Mouse (Mus musculus): ENCODE data around the gene Thra. TPM values are rescaled to one million over a fixed set of nuclear protein-coding genes. Genes with fewer than 3 reads are reported as not detected.

Thra gene
- polyA plus RNA-seq, 1 experiment, result 23.5 TPM

- peak overlapping the region; percentile 85 for H3K4me3 ChIP-seq (ENCODE audit: insufficient read depth, low read length)
- H3K27ac ChIP-seq (ENCODE audit: insufficient read depth, low read depth, low read length), result peak overlapping the region; percentile 25; the same call in 1 of the 2 replicates
- TF ChIP-seq CTCF (IDR thresholded peaks at IDR 0.05; ENCODE audit: low read depth, low read length), result no peak
- no peak for TF ChIP-seq POLR2A (IDR thresholded peaks at IDR 0.05; ENCODE audit: borderline replicate concordance, low read depth, low read length)
- H3K4me1 ChIP-seq (ENCODE audit: control insufficient read depth, insufficient read depth, low read length), result peaks cover 28% of the 10 kb centered on the region
Observed at GRCm38 (mm10) chr11:98742397-98743291, 2.2 kb downstream of the Thra start.

GRCm38 (mm10) chr11:98743655-98744345, 3.4 kb downstream of the Thra start:
- Histone ChIP-seq H3K4me3 (ENCODE audit: insufficient read depth, low read length) (no peak overlapping the region), H3K4me1 (ENCODE audit: control insufficient read depth, insufficient read depth, low read length) (peaks cover 39% of the 10 kb centered on the region), H3K27ac (ENCODE audit: insufficient read depth, low read depth, low read length) (no peak overlapping the region)
- TF ChIP-seq POLR2A (IDR thresholded peaks at IDR 0.05; ENCODE audit: borderline replicate concordance, low read depth, low read length), result no peak

DNA sequence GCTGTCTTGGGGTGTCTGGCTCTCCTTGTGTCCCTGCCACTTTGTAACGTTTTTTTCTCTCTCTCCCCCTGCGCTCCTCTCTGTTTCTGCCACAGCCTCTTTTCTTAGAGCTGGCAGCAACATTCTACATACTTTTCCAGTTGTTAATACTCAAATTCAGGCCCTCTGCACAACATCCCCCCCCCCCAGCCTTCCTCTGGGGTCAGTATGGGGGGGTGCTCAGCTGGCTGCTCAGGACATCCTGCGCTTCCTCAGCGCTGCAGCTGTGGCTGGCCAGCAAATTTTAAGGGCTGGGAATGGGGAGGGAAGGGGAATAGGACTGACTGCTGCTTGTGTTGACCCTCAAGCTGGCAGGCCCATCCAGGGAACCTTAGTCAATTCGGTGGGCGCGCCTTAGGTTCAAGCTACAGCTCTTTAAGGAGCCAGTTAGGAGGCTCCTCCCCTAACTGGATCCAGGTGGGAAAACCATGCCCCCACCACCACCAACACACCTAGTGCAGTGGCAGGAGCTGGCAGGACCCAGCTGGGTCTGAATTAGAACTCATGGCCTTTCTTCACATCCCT, 4.1 kb downstream of the Thra start:
- TF ChIP-seq CTCF (IDR thresholded peaks at IDR 0.05; ENCODE audit: low read depth, low read length), result no peak
- no peak for TF ChIP-seq POLR2A (IDR thresholded peaks at IDR 0.05; ENCODE audit: borderline replicate concordance, low read depth, low read length)
- H3K4me1 ChIP-seq (ENCODE audit: control insufficient read depth, insufficient read depth, low read length), result peaks cover 42% of the 10 kb centered on the region
- H3K4me3 ChIP-seq (ENCODE audit: insufficient read depth, low read length), result no peak overlapping the region
- H3K27ac ChIP-seq (ENCODE audit: insufficient read depth, low read depth, low read length), result no peak overlapping the region

DNA sequence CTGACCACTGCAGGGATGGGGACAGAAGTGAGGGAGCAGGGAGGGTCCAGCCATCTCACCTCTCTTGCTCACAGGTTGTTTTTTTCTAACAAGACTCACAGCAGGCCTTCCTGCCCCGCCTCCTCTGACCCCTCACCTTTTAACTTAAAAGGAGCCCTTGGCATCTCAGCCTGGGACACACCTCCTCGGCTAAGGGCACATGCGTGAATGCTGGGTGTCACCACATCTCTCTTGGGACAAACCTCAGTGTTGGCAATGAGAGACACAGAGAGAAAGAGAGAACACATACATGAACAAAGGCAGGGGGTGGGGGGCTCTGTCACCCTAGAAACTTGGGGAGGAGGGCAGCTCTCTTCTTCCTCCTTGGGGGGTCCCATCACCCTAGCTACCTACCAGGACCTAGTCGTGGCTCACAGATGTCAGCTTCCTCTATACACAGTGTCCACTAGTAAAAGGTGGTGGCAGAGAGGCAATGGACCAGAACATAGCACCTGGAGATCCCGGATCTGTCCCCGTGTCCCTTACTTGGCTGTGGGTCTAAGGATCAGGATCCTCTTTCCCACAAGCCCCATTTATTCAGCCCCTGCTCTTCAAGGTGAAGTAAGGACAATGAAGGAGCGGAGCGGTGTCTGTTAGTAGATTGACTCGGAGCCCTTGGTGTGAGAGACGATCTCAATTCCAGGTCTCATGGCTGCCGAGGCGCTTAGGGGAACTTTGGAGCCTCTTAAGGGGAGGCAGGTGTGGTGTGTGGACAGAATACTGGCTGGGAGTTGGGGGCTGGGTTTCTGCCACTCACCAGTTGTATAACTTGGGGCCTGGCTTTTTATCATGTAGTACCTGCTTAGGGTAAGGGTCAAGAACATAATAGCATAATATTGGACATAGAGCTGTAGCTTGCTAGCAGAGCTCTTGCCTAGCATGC, 5.8 kb downstream of the Thra start:
- Histone ChIP-seq H3K4me3 (ENCODE audit: insufficient read depth, low read length) (peak overlapping the region; percentile 48), H3K27ac (ENCODE audit: insufficient read depth, low read depth, low read length) (no peak overlapping the region), H3K4me1 (ENCODE audit: control insufficient read depth, insufficient read depth, low read length) (peaks cover 43% of the 10 kb centered on the region)
- TF ChIP-seq CTCF (IDR thresholded peaks at IDR 0.05; ENCODE audit: low read depth, low read length) (no peak), POLR2A (IDR thresholded peaks at IDR 0.05; ENCODE audit: borderline replicate concordance, low read depth, low read length) (no peak)

DNA sequence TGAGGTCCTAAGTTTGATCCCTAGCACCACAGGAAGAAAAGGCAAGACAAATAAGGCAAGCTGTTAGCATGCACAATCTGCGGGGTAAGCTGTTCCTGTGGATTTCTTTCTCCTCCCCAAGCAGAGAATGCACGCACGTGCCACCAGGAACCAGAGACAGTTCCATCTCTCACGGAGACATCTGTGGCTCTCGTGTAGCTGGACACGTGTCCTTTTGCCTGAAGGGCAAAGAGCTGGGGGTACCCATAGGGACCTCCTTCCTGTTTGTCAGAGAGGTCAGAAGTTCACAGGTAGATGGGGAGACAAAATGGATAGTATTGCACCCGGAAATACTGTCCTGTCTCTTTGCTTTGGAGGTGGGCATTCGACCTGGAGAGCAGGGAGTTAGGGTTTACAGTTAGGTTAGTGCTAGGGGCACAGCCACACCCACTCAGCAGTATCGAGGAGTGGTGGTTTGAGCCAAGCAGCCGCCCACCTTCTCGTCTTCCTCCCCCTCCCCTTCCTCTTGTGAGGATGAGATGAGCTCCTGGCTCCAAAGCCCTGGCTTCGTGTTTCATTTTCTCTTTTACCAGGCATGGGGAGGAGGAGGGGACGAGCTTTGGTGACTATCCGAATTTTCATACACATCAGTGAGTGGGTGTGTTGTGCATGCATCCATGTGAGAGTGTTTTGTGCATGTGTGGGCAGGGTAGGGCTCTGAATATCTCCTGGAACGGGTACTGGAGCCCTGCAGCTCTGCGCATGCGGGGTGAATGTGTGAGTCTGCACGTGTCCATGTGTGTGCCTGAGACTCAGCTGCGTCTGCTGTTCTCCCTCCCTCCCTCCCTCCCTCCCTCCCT, 6.6 kb downstream of the Thra start:
- H3K27ac ChIP-seq (ENCODE audit: insufficient read depth, low read depth, low read length), result peak overlapping the region; percentile 12; the same call in 1 of the 2 replicates
- peak overlapping the region; percentile 48 for H3K4me3 ChIP-seq (ENCODE audit: insufficient read depth, low read length)
- peaks cover 52% of the 10 kb centered on the region for H3K4me1 ChIP-seq (ENCODE audit: control insufficient read depth, insufficient read depth, low read length)
- TF ChIP-seq POLR2A (IDR thresholded peaks at IDR 0.05; ENCODE audit: borderline replicate concordance, low read depth, low read length) (no peak), CTCF (IDR thresholded peaks at IDR 0.05; ENCODE audit: low read depth, low read length) (no peak)

GRCm38 (mm10) chr11:98747804-98748505, 7.5 kb downstream of the Thra start:
- H3K27ac ChIP-seq (ENCODE audit: insufficient read depth, low read depth, low read length), result 0 out of 2 replicates have a peak overlapping the region, but pooled peaks have one; percentile 13
- no peak for TF ChIP-seq CTCF (IDR thresholded peaks at IDR 0.05; ENCODE audit: low read depth, low read length)
- no peak for TF ChIP-seq POLR2A (IDR thresholded peaks at IDR 0.05; ENCODE audit: borderline replicate concordance, low read depth, low read length)
- no peak overlapping the region for H3K4me3 ChIP-seq (ENCODE audit: insufficient read depth, low read length)
- H3K4me1 ChIP-seq (ENCODE audit: control insufficient read depth, insufficient read depth, low read length), result peaks cover 58% of the 10 kb centered on the region

DNA sequence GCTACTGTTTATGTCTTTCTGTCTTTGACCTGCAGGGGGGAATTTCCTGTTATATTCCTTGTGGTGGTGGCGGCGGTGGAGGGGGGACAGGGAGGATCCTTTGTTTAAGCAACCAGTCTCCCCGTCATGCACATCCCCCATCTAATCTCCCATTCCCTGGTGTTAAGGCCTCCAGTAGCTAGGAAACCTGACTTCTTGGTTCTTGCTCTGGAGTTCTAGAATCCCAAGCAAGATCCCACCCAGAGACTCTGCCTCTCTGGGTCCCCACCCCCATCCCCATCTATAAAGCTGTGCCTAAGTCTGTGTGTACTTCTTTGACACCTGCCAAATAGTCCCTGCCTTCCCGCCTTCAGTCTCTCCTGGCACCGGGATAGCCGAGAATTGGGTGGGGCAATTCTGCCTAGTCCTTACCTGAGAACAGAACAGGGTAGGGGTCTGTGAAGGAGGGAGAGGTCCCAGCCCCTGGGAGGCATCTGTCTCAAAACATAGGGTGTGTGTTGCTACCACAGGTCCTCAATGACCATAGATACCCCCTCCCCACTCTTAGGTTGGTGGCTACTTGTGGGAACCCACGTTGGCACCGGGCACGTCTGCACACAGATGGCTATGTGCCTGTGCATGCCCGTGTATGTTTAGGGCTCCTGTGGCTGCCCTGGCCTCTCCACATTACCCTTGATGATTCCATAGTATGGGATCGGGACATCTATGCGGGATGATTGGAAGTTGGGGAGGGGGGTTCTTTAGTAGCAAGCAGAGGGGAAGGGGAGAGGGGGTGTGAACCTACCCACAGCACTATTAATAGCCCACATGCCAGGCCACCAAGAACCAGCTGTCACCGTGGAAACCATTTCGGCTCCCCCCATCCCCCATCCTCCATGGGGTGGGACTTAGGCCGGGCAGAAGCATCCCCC, 8.3 kb downstream of the Thra start:
- Histone ChIP-seq H3K4me1 (ENCODE audit: control insufficient read depth, insufficient read depth, low read length) (peaks cover 60% of the 10 kb centered on the region), H3K4me3 (ENCODE audit: insufficient read depth, low read length) (no peak overlapping the region), H3K27ac (ENCODE audit: insufficient read depth, low read depth, low read length) (no peak overlapping the region)
- no peak for TF ChIP-seq POLR2A (IDR thresholded peaks at IDR 0.05; ENCODE audit: borderline replicate concordance, low read depth, low read length)
- TF ChIP-seq CTCF (IDR thresholded peaks at IDR 0.05; ENCODE audit: low read depth, low read length), result no peak
